Mouse (Mus musculus): ENCODE data around the gene Smarca1. TPM values are rescaled to one million over a fixed set of nuclear protein-coding genes. Genes with fewer than 3 reads are reported as not detected.

The Smarca1 gene
- 0.54 and 0.59 TPM in 2 replicates for polyA plus RNA-seq (2012; ENCODE audit: insufficient read depth, insufficient read length, missing spikeins)

DNA sequence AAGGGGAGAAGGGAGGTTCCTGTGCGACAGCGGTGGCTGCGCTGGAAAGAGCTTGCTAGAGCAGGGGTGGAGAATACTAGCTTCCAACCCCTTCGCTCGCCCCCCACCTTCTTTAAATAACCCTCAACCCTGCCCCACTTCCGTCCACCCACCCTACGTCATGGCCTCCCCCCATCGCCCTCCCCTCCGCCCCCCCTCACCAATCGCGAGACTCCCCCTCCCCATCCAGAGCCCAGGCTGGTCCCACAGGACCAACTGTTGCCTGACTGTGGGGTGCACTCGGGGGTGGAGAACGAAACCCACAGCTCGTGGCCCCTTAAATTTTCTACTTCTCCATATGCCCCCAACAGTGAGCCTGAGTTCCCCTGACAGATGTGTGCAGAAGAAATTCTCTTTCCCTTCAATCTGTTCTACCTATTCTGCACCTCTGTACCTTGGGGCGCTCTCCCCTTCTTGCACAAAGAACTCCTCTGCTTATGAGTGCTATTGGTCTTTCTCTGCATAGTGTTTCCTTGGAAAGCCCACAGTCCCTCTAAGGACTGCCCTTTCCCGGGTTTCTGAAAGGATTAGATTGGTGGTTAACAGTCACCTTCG, at the start of gene Smarca1:
TSS of gene Smarca1 (minus strand) at position 544 of the 594 bp plus-strand sequence.
- Histone ChIP-seq H3K27ac (replicated peaks; ENCODE audit: low read depth, low read length) (no peak within 1 kb of the TSS), H3K4me1 (ENCODE audit: control insufficient read depth, insufficient read depth, insufficient read length, low read length) (no peaks in the 10 kb centered on the region), H3K4me3 (ENCODE audit: insufficient read depth, low read depth, low read length) (peak within 1 kb of the TSS; percentile 60)

DNA sequence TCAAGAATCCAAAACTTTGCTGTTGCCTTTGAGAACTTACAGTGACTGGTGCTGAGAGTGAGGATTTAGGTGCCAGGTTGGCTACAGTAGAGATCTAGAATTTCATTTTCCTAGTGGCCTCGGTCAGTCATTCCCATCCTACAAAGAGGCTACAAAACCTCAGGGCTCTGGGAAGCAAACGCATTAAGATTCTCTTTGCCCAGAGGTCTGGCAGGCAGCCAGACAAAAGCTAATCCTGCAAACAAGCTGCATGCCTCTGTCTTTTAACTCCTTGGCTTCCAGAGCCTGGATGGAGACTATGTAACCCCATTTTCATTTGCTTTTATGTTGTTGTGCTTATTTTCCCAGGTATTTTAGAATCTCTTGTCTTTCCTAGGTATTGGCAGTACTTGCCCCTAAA, 45.0 kb upstream of the Smarca1 start:
- Histone ChIP-seq H3K4me3 (ENCODE audit: insufficient read depth, low read depth, low read length) (no peak overlapping the region), H3K4me1 (ENCODE audit: control insufficient read depth, insufficient read depth, insufficient read length, low read length) (no peaks in the 10 kb centered on the region), H3K27ac (replicated peaks; ENCODE audit: low read depth, low read length) (no peak overlapping the region)

DNA sequence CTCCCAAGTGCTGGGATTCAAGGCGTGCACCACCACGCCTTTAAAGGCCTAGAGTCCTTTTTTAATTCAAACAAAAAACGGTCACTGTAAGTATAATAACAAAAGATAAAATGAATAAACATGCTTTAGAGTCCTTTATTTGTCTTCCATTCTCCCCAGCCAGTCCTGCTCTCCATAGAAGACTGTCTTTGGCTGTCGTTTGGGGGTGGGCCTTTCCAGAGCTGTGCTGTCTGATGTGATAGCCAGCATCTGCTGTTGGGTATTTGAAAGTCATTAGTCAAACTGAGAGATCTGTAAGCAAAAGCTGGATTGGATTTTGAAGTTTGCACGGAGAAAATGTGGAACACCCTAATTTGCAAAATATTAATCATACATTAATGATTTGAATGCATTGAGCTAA, 44.1 kb upstream of the Smarca1 start:
- no peaks in the 10 kb centered on the region for H3K4me1 ChIP-seq (ENCODE audit: control insufficient read depth, insufficient read depth, insufficient read length, low read length)
- no peak overlapping the region for H3K27ac ChIP-seq (replicated peaks; ENCODE audit: low read depth, low read length)
- no peak overlapping the region for H3K4me3 ChIP-seq (ENCODE audit: insufficient read depth, low read depth, low read length)

DNA sequence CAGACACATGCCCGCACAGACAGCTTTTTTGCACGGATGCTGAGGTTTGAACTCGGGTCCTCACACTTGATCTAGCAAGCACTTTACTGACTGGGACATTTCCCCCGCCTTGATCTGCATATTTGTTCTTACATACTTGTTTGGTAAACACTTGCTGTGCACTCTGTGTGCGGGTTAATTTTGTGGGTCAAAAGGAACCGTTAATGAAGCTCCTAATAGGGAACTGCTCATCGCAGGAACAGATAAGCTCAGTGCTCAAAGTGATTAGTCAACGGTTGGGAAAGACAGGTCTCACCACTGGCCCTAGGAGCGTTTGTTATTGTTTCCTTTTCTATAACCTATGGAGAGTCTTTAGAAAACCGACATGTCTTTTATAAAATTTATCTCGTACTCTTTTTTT, 41.6 kb upstream of the Smarca1 start:
- Histone ChIP-seq H3K4me3 (ENCODE audit: insufficient read depth, low read depth, low read length) (no peak overlapping the region), H3K4me1 (ENCODE audit: control insufficient read depth, insufficient read depth, insufficient read length, low read length) (no peaks in the 10 kb centered on the region), H3K27ac (replicated peaks; ENCODE audit: low read depth, low read length) (no peak overlapping the region)

DNA sequence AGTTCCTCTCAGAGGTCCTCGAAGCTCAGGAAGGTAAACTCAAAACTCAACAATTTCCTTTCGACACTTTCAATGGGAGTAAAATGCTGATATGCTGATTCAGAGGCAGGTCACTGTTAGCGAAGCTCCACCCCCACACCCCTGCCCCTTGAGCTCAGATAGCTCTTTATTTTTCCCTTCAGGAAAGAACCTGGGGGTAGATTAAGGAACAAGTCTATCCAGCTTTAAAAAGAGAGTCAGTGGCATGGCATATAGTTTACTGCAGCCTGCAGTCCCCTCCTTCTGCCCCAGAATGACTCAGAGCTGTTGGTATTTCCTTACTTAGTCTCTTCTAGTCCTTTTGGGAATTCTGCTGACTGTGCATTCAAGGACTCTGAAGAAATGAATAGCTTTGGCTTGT, 37.7 kb upstream of the Smarca1 start:
- no peaks in the 10 kb centered on the region for H3K4me1 ChIP-seq (ENCODE audit: control insufficient read depth, insufficient read depth, insufficient read length, low read length)
- no peak overlapping the region for H3K27ac ChIP-seq (replicated peaks; ENCODE audit: low read depth, low read length)
- no peak overlapping the region for H3K4me3 ChIP-seq (ENCODE audit: insufficient read depth, low read depth, low read length)

DNA sequence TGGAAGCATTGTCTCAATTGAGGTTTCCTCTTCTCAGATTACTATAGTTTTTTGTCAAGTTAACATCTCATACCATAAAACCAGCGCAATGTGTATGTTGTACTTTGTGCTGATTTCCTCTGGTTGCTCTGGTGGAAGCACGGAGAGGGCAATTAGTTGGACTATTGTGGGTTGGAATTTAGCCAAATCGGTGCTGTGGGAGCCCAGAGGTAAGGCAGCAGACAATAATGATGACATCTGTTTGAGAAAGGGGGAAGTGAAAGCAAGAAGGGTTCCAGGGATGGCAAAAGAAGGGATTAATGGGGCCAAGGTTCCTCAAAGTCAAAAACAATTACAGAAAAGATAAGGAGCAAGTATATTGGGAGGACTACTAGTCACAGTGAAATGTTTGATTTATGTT, 35.2 kb upstream of the Smarca1 start:
- Histone ChIP-seq H3K4me1 (ENCODE audit: control insufficient read depth, insufficient read depth, insufficient read length, low read length) (no peaks in the 10 kb centered on the region), H3K4me3 (ENCODE audit: insufficient read depth, low read depth, low read length) (no peak overlapping the region), H3K27ac (replicated peaks; ENCODE audit: low read depth, low read length) (no peak overlapping the region)

DNA sequence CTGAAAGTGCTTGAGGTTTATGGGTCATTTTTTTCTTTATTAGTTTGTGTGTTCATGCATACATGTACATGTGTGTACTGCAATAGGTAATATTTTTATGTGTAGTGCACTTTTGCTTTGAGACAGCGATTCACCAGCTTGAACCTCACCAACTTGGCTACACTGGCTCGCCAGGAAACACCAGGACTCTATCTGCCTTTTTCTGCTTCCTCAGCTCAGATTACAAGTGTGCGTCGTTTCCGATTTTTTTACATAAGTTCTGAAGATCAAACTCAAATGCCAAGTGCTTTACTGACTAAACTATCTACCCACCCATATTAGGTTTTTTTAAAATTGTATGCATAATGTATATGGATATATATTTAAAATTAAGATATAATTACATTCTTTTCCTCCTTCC, 27.8 kb upstream of the Smarca1 start:
- no peaks in the 10 kb centered on the region for H3K4me1 ChIP-seq (ENCODE audit: control insufficient read depth, insufficient read depth, insufficient read length, low read length)
- H3K4me3 ChIP-seq (ENCODE audit: insufficient read depth, low read depth, low read length): no peak overlapping the region
- no peak overlapping the region for H3K27ac ChIP-seq (replicated peaks; ENCODE audit: low read depth, low read length)

DNA sequence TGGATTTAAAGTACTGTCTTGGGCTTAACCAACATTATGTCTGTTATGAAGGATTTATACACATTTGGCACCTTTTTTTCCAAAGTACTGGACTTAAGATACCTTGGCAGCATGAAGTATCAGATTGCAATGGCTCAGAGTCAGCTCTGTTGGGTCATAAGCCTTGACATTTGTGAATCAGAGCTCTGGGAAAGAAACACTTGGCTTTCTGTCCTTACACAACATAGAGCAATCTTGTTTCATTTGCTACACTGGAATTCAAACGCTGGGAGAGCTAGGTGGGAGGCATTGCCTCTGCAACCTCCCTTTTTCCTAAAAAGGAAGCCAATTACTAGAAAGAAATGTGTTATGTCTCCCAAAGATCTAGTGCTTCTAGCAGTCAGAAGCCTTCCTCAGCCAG, 24.1 kb upstream of the Smarca1 start:
- Histone ChIP-seq H3K4me1 (ENCODE audit: control insufficient read depth, insufficient read depth, insufficient read length, low read length) (no peaks in the 10 kb centered on the region), H3K4me3 (ENCODE audit: insufficient read depth, low read depth, low read length) (no peak overlapping the region), H3K27ac (replicated peaks; ENCODE audit: low read depth, low read length) (no peak overlapping the region)

DNA sequence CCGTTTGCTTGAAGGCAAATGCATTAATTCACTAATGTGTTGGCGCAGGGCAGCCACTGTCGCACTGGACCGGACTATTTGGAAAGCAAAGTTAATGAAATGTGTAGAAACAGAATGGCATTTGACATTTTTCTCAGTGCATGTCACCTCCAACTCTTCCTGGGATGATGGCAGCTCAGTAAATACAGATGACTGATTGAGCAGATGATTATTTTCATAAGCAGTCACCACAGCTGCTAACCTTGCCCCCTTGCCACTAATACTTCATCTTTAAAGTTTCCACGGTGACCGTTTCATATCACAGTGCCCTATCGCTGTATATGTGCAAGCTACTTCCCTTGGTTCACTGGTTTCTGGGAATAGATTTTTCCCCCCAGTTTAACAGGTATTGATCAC, 20.8 kb upstream of the Smarca1 start:
- H3K4me1 ChIP-seq (ENCODE audit: control insufficient read depth, insufficient read depth, insufficient read length, low read length): no peaks in the 10 kb centered on the region
- H3K4me3 ChIP-seq (ENCODE audit: insufficient read depth, low read depth, low read length): peak overlapping the region; percentile 88; the same call in 1 of the 2 replicates
- H3K27ac ChIP-seq (replicated peaks; ENCODE audit: low read depth, low read length): no peak overlapping the region

DNA sequence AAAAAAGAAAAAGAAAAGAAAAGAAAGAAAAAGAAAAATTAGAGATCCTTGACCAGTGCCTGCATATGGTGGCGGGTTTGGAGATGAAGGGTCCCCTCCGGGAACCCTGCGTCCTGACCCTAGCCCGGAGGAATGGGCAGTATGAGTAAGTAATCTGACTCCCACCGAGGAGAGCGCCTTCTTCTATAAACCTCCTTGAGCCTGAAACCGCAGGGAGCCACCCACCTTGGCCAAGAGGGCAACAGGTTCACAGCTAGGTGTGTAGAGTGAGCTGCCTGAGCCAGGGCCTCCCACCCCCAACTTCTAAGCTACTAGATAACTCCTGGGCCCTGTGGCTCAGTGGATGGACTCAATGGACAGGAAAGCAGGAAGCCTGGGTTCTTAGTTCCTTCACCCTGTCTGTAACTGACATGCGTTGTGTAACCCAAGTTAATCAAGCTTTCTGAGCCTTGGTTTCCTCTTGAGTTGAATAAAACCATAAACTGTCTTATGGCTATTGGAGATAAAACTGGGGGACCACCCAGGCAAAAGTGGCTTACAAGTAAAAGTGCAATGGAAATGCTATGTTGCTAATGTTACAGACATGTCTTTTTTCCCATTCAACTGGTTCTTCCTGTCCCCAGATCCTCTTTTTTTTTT, 20.2 kb upstream of the Smarca1 start:
- Histone ChIP-seq H3K4me3 (ENCODE audit: insufficient read depth, low read depth, low read length) (peak overlapping the region; percentile 88), H3K27ac (replicated peaks; ENCODE audit: low read depth, low read length) (0 out of 2 replicates have a peak overlapping the region, but pooled peaks have one; percentile 40), H3K4me1 (ENCODE audit: control insufficient read depth, insufficient read depth, insufficient read length, low read length) (no peaks in the 10 kb centered on the region)

DNA sequence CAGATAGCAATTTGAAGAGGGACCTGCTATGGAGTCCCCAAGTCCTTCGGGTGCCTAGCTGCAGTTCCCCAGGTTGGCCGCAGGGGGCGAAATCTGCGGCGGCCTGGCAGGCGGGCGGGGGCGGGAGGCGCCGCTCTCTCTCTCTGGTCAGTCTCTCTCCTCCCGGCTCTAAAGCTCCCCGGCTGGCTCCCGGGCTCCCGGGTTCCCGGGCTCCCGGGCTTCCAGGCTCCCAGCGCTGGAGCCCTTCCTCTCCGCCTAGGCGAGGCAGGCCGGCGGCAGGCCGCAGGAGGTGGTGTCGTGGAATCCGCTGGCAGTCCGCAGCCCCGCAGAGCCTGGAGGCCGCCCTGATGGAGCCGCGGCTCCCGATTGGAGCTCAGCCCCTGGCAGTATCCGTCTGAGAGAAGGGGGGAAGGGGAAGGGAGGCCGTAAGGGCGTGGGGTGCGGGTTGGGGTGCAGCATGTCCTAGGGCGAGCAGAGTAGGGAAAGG, 19.6 kb upstream of the Smarca1 start, which contains the start of gene Ocrl:
TSS of gene Ocrl (plus strand) at position 82 of the 487 bp plus-strand sequence.
- peak within 1 kb of the TSS; percentile 40; the same call in 1 of the 2 replicates for H3K27ac ChIP-seq (replicated peaks; ENCODE audit: low read depth, low read length)
- no peaks in the 10 kb centered on the region for H3K4me1 ChIP-seq (ENCODE audit: control insufficient read depth, insufficient read depth, insufficient read length, low read length)
- peak within 1 kb of the TSS; percentile 88 for H3K4me3 ChIP-seq (ENCODE audit: insufficient read depth, low read depth, low read length)

DNA sequence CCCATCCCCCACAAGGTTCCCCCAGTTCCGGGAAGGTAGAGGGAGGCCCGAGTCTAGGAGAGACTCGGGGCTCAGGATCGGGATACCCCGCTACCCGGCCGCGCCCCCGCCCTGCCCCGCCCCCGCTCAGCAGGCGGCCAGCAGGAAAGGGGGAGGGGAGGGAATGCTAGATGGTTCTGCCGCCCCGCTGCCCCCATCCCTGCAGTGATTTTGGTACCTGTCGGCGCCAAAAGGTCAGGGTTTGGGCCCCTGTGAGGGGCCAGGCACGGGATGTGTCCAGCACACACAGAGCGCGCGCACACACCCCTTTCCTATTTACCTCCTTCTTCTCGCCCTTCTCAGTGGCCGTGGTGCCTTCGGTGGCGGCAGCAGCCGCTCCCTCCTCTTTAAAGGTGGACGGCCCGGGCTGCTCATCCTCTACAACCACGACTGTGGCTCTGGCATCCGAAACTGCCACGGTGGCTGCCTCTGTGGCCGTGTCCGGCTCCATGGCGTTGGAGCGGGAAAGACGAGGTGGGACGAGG, 805 bp downstream of the Smarca1 start:
- Histone ChIP-seq H3K4me3 (ENCODE audit: insufficient read depth, low read depth, low read length) (peak overlapping the region; percentile 60), H3K27ac (replicated peaks; ENCODE audit: low read depth, low read length) (no peak overlapping the region), H3K4me1 (ENCODE audit: control insufficient read depth, insufficient read depth, insufficient read length, low read length) (no peaks in the 10 kb centered on the region)

DNA sequence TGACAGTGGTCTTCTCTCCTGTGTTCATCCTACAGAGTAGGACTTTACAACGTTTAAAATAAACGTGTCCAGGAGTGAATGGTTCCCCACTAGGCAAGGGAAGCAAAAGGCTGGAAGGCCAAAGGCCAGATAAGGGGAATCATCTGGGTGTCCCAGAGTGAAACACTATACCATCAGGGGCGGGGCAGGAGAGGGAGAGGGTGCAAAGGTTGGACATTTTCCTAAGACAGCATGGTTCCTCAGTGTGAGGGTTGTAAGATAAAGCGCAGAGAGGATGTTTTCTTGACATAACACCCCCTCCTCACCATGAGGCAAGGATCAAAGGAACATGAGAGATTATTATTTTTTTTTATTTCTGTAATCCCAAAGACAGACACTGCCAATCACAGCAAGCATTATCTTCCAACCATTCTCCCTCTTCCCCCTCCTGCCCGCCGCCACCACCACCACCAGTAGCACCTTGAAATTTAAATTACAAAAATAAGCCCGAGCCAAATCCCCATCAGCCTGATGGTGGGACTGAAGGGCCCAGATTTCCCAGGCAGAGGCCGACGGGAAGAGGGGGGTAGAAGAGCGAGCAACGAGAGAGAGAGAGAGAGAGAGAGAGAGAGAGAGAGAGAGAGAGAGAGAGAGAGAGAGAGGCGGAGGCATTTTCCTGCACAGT, 1.4 kb downstream of the Smarca1 start:
- H3K4me3 ChIP-seq (ENCODE audit: insufficient read depth, low read depth, low read length): peak overlapping the region; percentile 60
- no peak overlapping the region for H3K27ac ChIP-seq (replicated peaks; ENCODE audit: low read depth, low read length)
- H3K4me1 ChIP-seq (ENCODE audit: control insufficient read depth, insufficient read depth, insufficient read length, low read length): no peaks in the 10 kb centered on the region

DNA sequence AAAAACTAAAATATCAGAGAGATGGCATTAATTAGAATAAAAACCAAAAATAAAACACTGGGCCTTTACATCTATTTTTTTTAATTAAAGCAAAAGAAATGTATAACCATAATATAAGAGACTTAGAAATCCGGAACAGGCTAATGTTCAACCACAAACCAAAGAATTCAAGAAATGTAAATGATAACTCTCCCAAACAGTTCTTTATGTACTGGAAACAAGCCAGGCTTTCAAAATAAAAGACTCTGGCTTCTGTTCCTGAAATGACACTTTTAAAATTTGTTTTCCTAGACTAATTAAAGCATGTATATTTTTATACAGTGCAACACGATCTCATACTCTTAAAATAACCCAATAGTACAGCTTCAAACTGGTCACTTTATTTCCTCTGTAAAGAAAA, 5.4 kb downstream of the Smarca1 start:
- H3K4me3 ChIP-seq (ENCODE audit: insufficient read depth, low read depth, low read length): no peak overlapping the region
- no peak overlapping the region for H3K27ac ChIP-seq (replicated peaks; ENCODE audit: low read depth, low read length)
- no peaks in the 10 kb centered on the region for H3K4me1 ChIP-seq (ENCODE audit: control insufficient read depth, insufficient read depth, insufficient read length, low read length)

DNA sequence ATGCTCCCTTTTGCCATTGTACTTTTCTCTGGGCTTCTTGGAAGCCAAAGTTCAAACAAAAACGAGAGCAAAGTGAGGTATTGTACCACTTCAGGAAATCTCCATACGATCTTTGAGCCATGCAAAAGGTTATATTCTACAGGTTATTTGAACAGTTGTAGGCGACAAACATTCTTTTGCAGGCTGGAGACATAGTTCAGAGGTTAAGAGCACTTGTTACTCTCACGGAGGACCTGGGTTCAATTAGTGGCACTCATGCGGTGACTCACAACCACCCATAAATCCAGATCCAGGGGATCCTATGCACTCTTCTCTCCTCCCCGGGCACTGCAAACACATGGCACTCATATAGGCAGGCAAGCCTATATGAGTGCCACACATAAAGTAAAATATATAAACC, 10.0 kb downstream of the Smarca1 start:
- Histone ChIP-seq H3K4me1 (ENCODE audit: control insufficient read depth, insufficient read depth, insufficient read length, low read length) (no peaks in the 10 kb centered on the region; the same call in 1 of the 2 replicates), H3K27ac (replicated peaks; ENCODE audit: low read depth, low read length) (no peak overlapping the region), H3K4me3 (ENCODE audit: insufficient read depth, low read depth, low read length) (no peak overlapping the region)
